Comparison of ENCODE assay signal across 8 mouse cellular contexts in genomic region chr3:96269511-96270474, GRCm38 (mm10). TPM values are rescaled to one million over a fixed set of nuclear protein-coding genes. Genes with fewer than 3 reads are reported as not detected.
A peak's percentile ranks its signal among the peaks of the same experiment; 100 is the strongest.
DNase-seq lines count a peak whose midpoint lies in the region; ATAC-seq and TF ChIP-seq lines count a peak whose summit lies in the region.

Gene Hist2h2bb, plus strand, starts transcription at chr3:96269752.

- DNase-seq in A20 (ENCODE audit: low read depth, low spot score): peak; percentile 98
- peak; percentile 97 for DNase-seq in heart, embryonic 10.5 days (ENCODE audit: low spot score)
- DNase-seq in liver: peak; percentile 94
- DNase-seq in spleen, postnatal 4 days (ENCODE audit: low spot score in 2 of 2): peak; percentile 92 to 96

- peak within 1 kb of the TSS; percentile 69 for H3K4me3 ChIP-seq in bone marrow macrophage, adult 2 months (ENCODE audit: insufficient read depth, low read length)
- peak within 1 kb of the TSS; percentile 53 for H3K4me3 ChIP-seq in embryonic fibroblast, embryonic 13.5 days (ENCODE audit: insufficient read depth, low read length)
- peak within 1 kb of the TSS; percentile 61 for H3K4me3 ChIP-seq in heart, embryonic 10.5 days
- peak within 1 kb of the TSS; percentile 56 for H3K4me3 ChIP-seq in kidney, embryonic 15.5 days (replicated peaks)

- H3K27me3 ChIP-seq in heart, embryonic 10.5 days (ENCODE audit: insufficient read depth, poor library complexity, severe bottlenecking): no peaks in the 10 kb centered on the region
- H3K27me3 ChIP-seq in kidney, embryonic 15.5 days: no peaks in the 10 kb centered on the region

- TF ChIP-seq POLR2A in bone marrow macrophage, adult 2 months (IDR thresholded peaks at IDR 0.05; ENCODE audit: borderline replicate concordance, low read depth, low read length): peak; percentile 94; the same call in 1 of the 2 replicates
- TF ChIP-seq POLR2A in embryonic fibroblast, embryonic 13.5 days (IDR thresholded peaks at IDR 0.05; ENCODE audit: low read depth, low read length): peak; percentile 97

- H3K27ac ChIP-seq in bone marrow macrophage, adult 2 months (ENCODE audit: insufficient read depth, low read depth, low read length): peak within 1 kb of the TSS; percentile 94
- peak within 1 kb of the TSS; percentile 97 for H3K27ac ChIP-seq in embryonic fibroblast, embryonic 13.5 days (ENCODE audit: insufficient read depth, low read length)
- peak within 1 kb of the TSS; percentile 91 for H3K27ac ChIP-seq in heart, embryonic 10.5 days
- H3K27ac ChIP-seq in kidney, embryonic 15.5 days: peak within 1 kb of the TSS; percentile 98

- no peak for TF ChIP-seq CTCF in bone marrow macrophage, adult 2 months (IDR thresholded peaks at IDR 0.05; ENCODE audit: low read depth, low read length)
- TF ChIP-seq CTCF in embryonic fibroblast, embryonic 13.5 days (IDR thresholded peaks at IDR 0.05; ENCODE audit: borderline replicate concordance, insufficient read depth, low read length): no peak

- H3K4me2 ChIP-seq in kidney, embryonic 15.5 days: peak within 1 kb of the TSS; percentile 82

- H3K4me1 ChIP-seq in bone marrow macrophage, adult 2 months (ENCODE audit: control insufficient read depth, insufficient read depth, low read length): peaks cover 14% of the 10 kb centered on the region
- H3K4me1 ChIP-seq in embryonic fibroblast, embryonic 13.5 days (ENCODE audit: control insufficient read depth, insufficient read depth, low read length): 0 out of 2 replicates have a peak, but pooled peaks cover 2% of the 10 kb centered on the region
- H3K4me1 ChIP-seq in heart, embryonic 10.5 days: peaks cover 10% of the 10 kb centered on the region; the same call in 1 of the 2 replicates
- peaks cover 16% of the 10 kb centered on the region for H3K4me1 ChIP-seq in kidney, embryonic 15.5 days

- peak within 1 kb of the TSS; percentile 72 for H3K9ac ChIP-seq in kidney, embryonic 15.5 days

- no peaks in the 10 kb centered on the region for H3K36me3 ChIP-seq in heart, embryonic 10.5 days
- no peaks in the 10 kb centered on the region for H3K36me3 ChIP-seq in kidney, embryonic 15.5 days

- H3K9me3 ChIP-seq in heart, embryonic 10.5 days: no peaks in the 10 kb centered on the region
- H3K9me3 ChIP-seq in kidney, embryonic 15.5 days (replicated peaks): no peaks in the 10 kb centered on the region

- under 1% methylated on average over 45 of the region's 45 CpGs for WGBS in heart, embryonic 10.5 days
- under 1% methylated on average over 45 of the region's 45 CpGs for WGBS in kidney, embryonic 15.5 days

- peak; percentile 96 for ATAC-seq in kidney, embryonic 15.5 days (replicated peaks; ENCODE audit: low FRiP score)
- ATAC-seq in monocyte, adult 5-6 weeks (replicated peaks; ENCODE audit: insufficient number of reproducible peaks, low FRiP score, low TSS enrichment, poor library complexity, severe bottlenecking): peak; percentile 93

RNA-seq across cellular contexts. Expression of gene Hist2h2bb, which starts in this region (rescaled TPM):
- 3.1 and 3.6 TPM in 2 replicates for polyA plus RNA-seq in bone marrow macrophage, adult 2 months (2012; ENCODE audit: insufficient read depth, insufficient read length, missing spikeins)
- polyA plus RNA-seq in embryonic fibroblast, embryonic 13.5 days (2011; ENCODE audit: insufficient read length, low read depth, missing spikeins): 11.0 and 16.1 TPM in 2 replicates
- polyA plus RNA-seq in heart, embryonic 10.5 days (2016; fragmentation: Nextera tagmentation; extraction: Ambion mirVana): 3.8 and 7.7 TPM in 2 replicates
- polyA plus RNA-seq in kidney, embryonic 15.5 days (2015; fragmentation: Nextera tagmentation; extraction: Ambion mirVana): 12.8 and 17.8 TPM in 2 replicates
- total RNA-seq in monocyte, adult 5-6 weeks (2017): 249 to 540 TPM (median 349 TPM) in 3 replicates

Comparison
In these comparisons a context has a peak if more than half of its experiments do, and no peak if none do; other contexts are left out.
1. Peak in every context shown above with its lines: DNase-seq, ATAC-seq, H3K4me3 ChIP-seq and H3K27ac ChIP-seq.